Mouse (Mus musculus): ENCODE data around the gene Nxnl2.

DNA sequence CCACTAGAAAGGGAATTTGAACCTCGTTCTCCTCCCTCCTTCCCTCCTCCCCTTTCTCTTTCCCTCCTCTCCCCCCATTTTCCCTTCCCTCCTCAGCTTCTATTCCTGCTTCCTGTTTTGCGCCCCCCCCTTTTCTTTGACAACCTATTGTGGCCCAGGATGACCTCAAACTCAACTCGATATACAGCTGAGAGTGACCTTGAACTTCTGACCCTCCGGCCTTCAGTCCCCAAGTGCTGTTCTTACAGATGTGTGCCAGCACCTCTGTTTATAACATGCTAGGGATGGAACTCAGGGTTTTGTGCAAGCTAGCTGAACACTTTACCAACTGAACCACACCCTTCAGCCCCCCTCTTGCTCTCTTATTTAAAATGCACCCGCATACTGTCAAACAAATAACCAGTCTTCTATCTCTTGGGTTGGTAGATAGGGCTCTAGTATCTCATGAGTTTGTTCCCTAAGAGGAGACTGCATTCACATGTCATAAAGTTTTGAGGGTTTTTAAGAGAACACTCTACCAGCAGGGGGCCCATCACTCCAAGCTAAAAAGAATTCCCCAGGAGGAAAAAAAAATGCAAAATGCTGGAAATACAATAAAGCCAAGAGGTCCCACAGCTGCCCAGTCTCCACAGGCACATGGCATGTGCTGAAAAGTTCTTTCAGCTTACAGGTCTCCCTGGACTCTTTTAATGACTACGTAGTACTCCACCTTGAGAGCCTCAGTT is 20.8 kb downstream of the Nxnl2 start:
- no peak for TF ChIP-seq POLR2A (IDR thresholded peaks at IDR 0.05; ENCODE audit: insufficient read length, low read depth)
- no peak for TF ChIP-seq POLR2AphosphoS2 (IDR thresholded peaks at IDR 0.05; ENCODE audit: insufficient read length, low read depth)
- no peak for TF ChIP-seq USF1 (IDR thresholded peaks at IDR 0.05; ENCODE audit: low read depth)
- TF ChIP-seq E2F4 (IDR thresholded peaks at IDR 0.05; ENCODE audit: insufficient read depth): no peak

Measured in myocyte (in vitro differentiated cells).